Mouse (Mus musculus) embryo, embryonic 11 days (tissue): ENCODE measurements around the gene Gm20517.

Source experiments
- DNase-seq: peaks from one replicate; pipeline ENCODE4 v3.0.0-alpha.2; 2015

Gene Gm20517

GRCm38 (mm10) chr17:47712889-47713571 is 101.6 kb downstream of the Gm20517 start:
- DNase-seq = no peak

GRCm38 (mm10) chr17:47715037-47715436 is 103.6 kb downstream of the Gm20517 start:
- DNase-seq = no peak

GRCm38 (mm10) chr17:47721183-47721582 is 109.8 kb downstream of the Gm20517 start:
- DNase-seq = no peak

- DNase-seq = no peak
Measured at GRCm38 (mm10) chr17:47726566-47726965, 115.2 kb downstream of the Gm20517 start, which contains the start of gene Pgc. TSS of gene Pgc (plus strand) at chr17:47726842.

GRCm38 (mm10) chr17:47730633-47731575 is 119.5 kb downstream of the Gm20517 start:
- no peak for DNase-seq
